ENCODE assay signal across 9 mouse cellular contexts in genomic region chr13:100854174-100854573, GRCm38 (mm10). TPM values are rescaled to one million over a fixed set of nuclear protein-coding genes. Genes with fewer than 3 reads are reported as not detected.
DNase-seq lines count a peak whose midpoint lies in the region; ATAC-seq and TF ChIP-seq lines count a peak whose summit lies in the region.
"Had no signal": no experiment of that assay in that cellular context is flagged by ENCODE, and none has a peak within 500 bp of the region (broad histone marks: within the 10 kb centered on the region; RNA-seq: fewer than 3 reads in every experiment).

No protein-coding gene starts in this region.

- TF ChIP-seq EP300 in CH12.LX (IDR thresholded peaks at IDR 0.05; ENCODE audit: low read length), result no peak

- CTCF ChIA-PET in Patski (lab: Charles Lee), result interaction anchor here (0.8 to 1.7 kb wide), 9 partner anchors 10 to 46 kb away, joined by 3 to 6 read pairs (median 4); no protein-coding TSS in a partner anchor

- peaks cover under 1% of the 10 kb centered on the region for H3K9me3 ChIP-seq in CH12.LX (replicated peaks; ENCODE audit: low read length)
- H3K9me3 ChIP-seq in forebrain, postnatal 0 days (ENCODE audit: low read length), result no peaks in the 10 kb centered on the region
- H3K9me3 ChIP-seq: lung, embryonic 15.5 days had no signal

- no peak overlapping the region for H3K27ac ChIP-seq in CH12.LX (ENCODE audit: insufficient read depth, low read depth)
- no peak overlapping the region for H3K27ac ChIP-seq in forebrain, postnatal 0 days (ENCODE audit: low read depth, low read length)
- H3K27ac ChIP-seq: lung, embryonic 15.5 days had no signal

- peaks cover 3 to 6% of the 10 kb centered on the region in 2 experiments; a peak in 2 of 4 replicates for H3K4me1 ChIP-seq in CH12.LX (ENCODE audit: control insufficient read depth in 1 of 2, insufficient read depth in 2 of 2)
- H3K4me1 ChIP-seq in forebrain, postnatal 0 days (ENCODE audit: insufficient read depth), result no peaks in the 10 kb centered on the region
- H3K4me1 ChIP-seq: lung, embryonic 15.5 days had no signal

- no peak for TF ChIP-seq POLR2A in CH12.LX (IDR thresholded peaks at IDR 0.05; ENCODE audit: low read depth, low read length)

- in situ Hi-C loops in CH12.LX (cut with MboI; ENCODE audit: low pct_ligation_motif_present, low pct_unique_long_range_greater_than_20kb, low sequenced_read_pairs) (no loop called here), Patski (cut with MboI; ENCODE audit: low pct_unique_long_range_greater_than_20kb) (no loop called here)

- H3K27me3 ChIP-seq in CH12.LX (replicated peaks) (no peaks in the 10 kb centered on the region), Patski (no peaks in the 10 kb centered on the region)
- H3K27me3 ChIP-seq in forebrain, postnatal 0 days (ENCODE audit: insufficient read depth, low read length), result no peaks in the 10 kb centered on the region
- H3K27me3 ChIP-seq: lung, embryonic 15.5 days had no signal

- H3K79me2 ChIP-seq in CH12.LX (replicated peaks; ENCODE audit: control insufficient read depth, extremely low read depth, insufficient read depth, poor library complexity, severe bottlenecking), result no peaks in the 10 kb centered on the region

- WGBS in forebrain, postnatal 0 days, result 48% methylated on average over 4 of the region's 4 CpGs

- dilution Hi-C loops in CH12.LX (cut with MboI; ENCODE audit: extremely low pct_ligation_motif_present, extremely low pct_unique_long_range_greater_than_20kb, low sequenced_read_pairs), result no loop called here

- no peak overlapping the region for H3K9ac ChIP-seq in CH12.LX (ENCODE audit: insufficient read depth, low read depth)
- no peak overlapping the region for H3K9ac ChIP-seq in forebrain, postnatal 0 days
- H3K9ac ChIP-seq: lung, embryonic 15.5 days had no signal

- ATAC-seq in Patski, result no peak
- no peak for ATAC-seq in forebrain, postnatal 0 days

- H3K4me2 ChIP-seq in CH12.LX (ENCODE audit: insufficient read depth, low read depth, poor library complexity, severe bottlenecking), result peak overlapping the region; percentile 56; the same call in 1 of the 2 replicates
- H3K4me2 ChIP-seq in forebrain, postnatal 0 days (ENCODE audit: low read depth), result no peak overlapping the region
- H3K4me2 ChIP-seq: lung, embryonic 15.5 days had no signal

- TF ChIP-seq CTCF in CH12.LX (conservative IDR thresholded peaks at IDR 0.05 in 1 of 2, IDR thresholded peaks at IDR 0.05 in 1 of 2; ENCODE audit: low read depth in 2 of 2, low read length in 2 of 2) (peak in 1 of 2 experiments; percentile 69; a peak in 3 of 4 replicates), Patski (IDR thresholded peaks at IDR 0.05) (peak; percentile 56)
- peak; percentile 50 for TF ChIP-seq CTCF in forebrain, postnatal 0 days (IDR thresholded peaks at IDR 0.05; ENCODE audit: low read depth)

- POLR2A ChIA-PET in Patski (lab: Charles Lee), result no interaction called here

- no peaks in the 10 kb centered on the region for H3K36me3 ChIP-seq in CH12.LX (replicated peaks in 1 of 2; ENCODE audit: control insufficient read depth in 1 of 2, insufficient read depth in 1 of 2, low read length in 1 of 2)
- no peaks in the 10 kb centered on the region for H3K36me3 ChIP-seq in forebrain, postnatal 0 days (ENCODE audit: insufficient read depth)
- H3K36me3 ChIP-seq: lung, embryonic 15.5 days had no signal

- DNase-seq in kidney, adult 8-10 months, result peak; percentile 28 to 42
- DNase-seq in kidney, adult 11 months, result no peak
- peak; percentile 63 for DNase-seq in CH12.LX (ENCODE audit: extremely low read depth)
- DNase-seq in Patski (ENCODE audit: low read depth, low spot score), result no peak
- peak; percentile 54 for DNase-seq in forebrain, postnatal 0 days
- DNase-seq in lung, postnatal 36 days, result peak; percentile 66
- DNase-seq in frontal cortex, postnatal 10 days (ENCODE audit: low spot score in 2 of 2), result no peak
- DNase-seq in frontal cortex, postnatal 25 days (ENCODE audit: low spot score in 2 of 2), result no peak

- peak; percentile 52 for TF ChIP-seq RAD21 in CH12.LX (IDR thresholded peaks at IDR 0.05; ENCODE audit: low read depth, low read length)

- H3K4me3 ChIP-seq in CH12.LX (replicated peaks in 1 of 3; ENCODE audit: low read depth in 2 of 3, low read length in 2 of 3, poor library complexity in 1 of 3), result no peak overlapping the region
- H3K4me3 ChIP-seq in forebrain, postnatal 0 days (ENCODE audit: low read depth, low read length), result no peak overlapping the region
- H3K4me3 ChIP-seq: lung, embryonic 15.5 days had no signal

TF ChIP-seq in CH12.LX, 34 proteins besides CTCF, POLR2A, EP300 and RAD21:
- no peak for TF ChIP-seq MYC (IDR thresholded peaks at IDR 0.05; ENCODE audit: low read depth, low read length)
- no peak for TF ChIP-seq ELF1 (IDR thresholded peaks at IDR 0.05; ENCODE audit: low read depth, low read length)
- peak; percentile 14; the same call in 1 of the 2 replicates for TF ChIP-seq SMC3 (IDR thresholded peaks at IDR 0.05; ENCODE audit: low read depth, low read length)
- peak; percentile 78 for TF ChIP-seq ZNF384 (IDR thresholded peaks at IDR 0.05; ENCODE audit: low read depth, low read length)
- no peak for TF ChIP-seq HCFC1 (IDR thresholded peaks at IDR 0.05; ENCODE audit: low read depth, low read length)
- no peak for TF ChIP-seq SIN3A (IDR thresholded peaks at IDR 0.05; ENCODE audit: low read length)
- TF ChIP-seq TCF12 (IDR thresholded peaks at IDR 0.05; ENCODE audit: low read depth, low read length), result no peak
- TF ChIP-seq ETS1 (conservative IDR thresholded peaks at IDR 0.05; ENCODE audit: low read depth, low read length), result no peak
- TF ChIP-seq BHLHE40 (IDR thresholded peaks at IDR 0.05; ENCODE audit: low read depth, low read length), result no peak
- TF ChIP-seq TBP (conservative IDR thresholded peaks at IDR 0.05; ENCODE audit: low read depth, low read length), result no peak
- peak; percentile 33; the same call in 1 of the 2 replicates for TF ChIP-seq IRF4 (IDR thresholded peaks at IDR 0.05; ENCODE audit: low read depth, low read length)
- no peak for TF ChIP-seq JUN (IDR thresholded peaks at IDR 0.05; ENCODE audit: insufficient read depth, low read depth, low read length)
- TF ChIP-seq USF1 (IDR thresholded peaks at IDR 0.05; ENCODE audit: low read depth, low read length), result no peak

RNA-seq across cellular contexts. Expression of gene Slc30a5, which starts 20.9 kb away (rescaled TPM):
- total RNA-seq in CH12.LX (2012; rRNA removed) (54.4 and 65.0 TPM in 2 replicates), CH12.LX (2014; rRNA removed) (99.9 and 111 TPM in 2 replicates)
- polyA plus RNA-seq in CH12.LX (2012; ENCODE audit: insufficient read length, low read depth) (57.9 and 65.9 TPM in 2 replicates), Patski (2021) (65.4 TPM)
- 44.8 and 59.7 TPM in 2 replicates for total RNA-seq in forebrain, postnatal 0 days (2014; rRNA removed)
- 16.9 and 23.0 TPM in 2 replicates for polyA plus RNA-seq in forebrain, postnatal 0 days (2015; fragmentation: Nextera tagmentation; extraction: Ambion mirVana)

Comparison
In these comparisons a context has a peak if more than half of its experiments do, and no peak if none do; other contexts are left out.
1. DNase-seq: peak in kidney, adult 8-10 months (2 of 2), CH12.LX (single experiment), forebrain, postnatal 0 days (single experiment) and lung, postnatal 36 days (single experiment); none in kidney, adult 11 months (single experiment), Patski (single experiment), frontal cortex, postnatal 10 days (0 of 2) and frontal cortex, postnatal 25 days (0 of 2).